Mouse (Mus musculus) CH12F3 (cell line): ENCODE data around the gene Ttc9c.

Experiments used
- in situ Hi-C: fragments of 300-500 bp; cut with MboI; formaldehyde crosslinking; loops from 2 replicates; pipeline ENCODE4 v1.14.3; 2020; ENCODE audit warnings: low sequenced_read_pairs

The Ttc9c gene

GRCm38 (mm10) chr19:8831262-8831661 is 12.1 kb upstream of the Ttc9c start:
- in situ Hi-C loops, result no loop called here

GRCm38 (mm10) chr19:8830664-8831063 is 11.5 kb upstream of the Ttc9c start:
- in situ Hi-C loops, result no loop called here

- in situ Hi-C loops, result no loop called here
Observed at GRCm38 (mm10) chr19:8829660-8830059, 10.5 kb upstream of the Ttc9c start, which contains the start of gene AC129217.1. TSS of gene AC129217.1 (plus strand) at chr19:8829773.

GRCm38 (mm10) chr19:8822696-8823095 is 3.6 kb upstream of the Ttc9c start:
- in situ Hi-C loops, result no loop called here

DNA sequence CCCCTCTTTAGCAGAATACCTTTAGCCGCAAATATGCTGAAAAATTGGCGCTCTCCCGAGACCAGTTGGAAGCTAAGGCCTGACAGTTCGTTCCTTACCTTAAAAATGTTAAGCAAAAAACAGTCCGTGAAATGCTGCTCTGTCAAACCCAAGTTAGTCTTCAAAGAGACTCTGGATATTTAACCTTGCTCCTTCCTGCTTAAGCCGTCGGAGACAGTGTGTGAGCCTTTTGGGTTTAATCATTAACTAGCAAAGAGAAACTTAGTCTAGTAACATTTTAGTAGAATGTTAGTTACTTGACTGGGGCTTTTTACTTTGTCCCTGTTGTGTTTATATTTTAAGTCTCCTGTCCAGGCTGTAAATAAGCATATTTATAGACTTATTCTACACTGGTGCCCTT is 2.0 kb upstream of the Ttc9c start:
- in situ Hi-C loops, result no loop called here

DNA sequence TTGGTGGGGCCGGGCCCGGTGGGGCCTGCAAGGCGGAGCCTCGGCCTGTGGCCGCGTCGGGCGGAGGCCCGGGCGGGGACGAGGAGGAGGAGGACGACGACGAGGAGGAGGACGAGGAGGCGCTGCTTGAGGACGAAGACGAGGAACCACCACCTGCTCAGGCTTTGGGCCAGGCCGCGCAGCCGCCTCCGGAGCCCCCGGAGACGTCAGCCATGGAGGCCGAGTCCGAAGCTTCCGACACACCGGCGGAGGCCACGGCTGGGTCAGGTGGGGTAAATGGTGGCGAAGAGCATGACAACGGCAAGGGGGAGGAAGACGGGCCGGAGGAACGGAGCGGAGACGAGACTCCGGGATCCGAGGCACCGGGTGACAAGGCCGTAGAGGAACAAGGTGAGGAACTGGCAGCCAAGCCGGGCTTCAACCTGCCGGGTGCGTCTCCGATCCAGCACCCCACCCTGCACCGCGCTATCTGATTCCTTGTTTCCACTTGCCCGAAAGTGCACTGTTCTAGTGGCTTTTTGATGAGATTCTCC is 1.4 kb upstream of the Ttc9c start:
- in situ Hi-C loops, result no loop called here

GRCm38 (mm10) chr19:8819596-8820423 is 677 bp upstream of the Ttc9c start, which contains the start of gene Hnrnpul2:
TSS of gene Hnrnpul2 (plus strand) at chr19:8820010.
- in situ Hi-C loops, result no loop called here

GRCm38 (mm10) chr19:8818301-8818798 is 783 bp downstream of the Ttc9c start:
- in situ Hi-C loops, result no loop called here

GRCm38 (mm10) chr19:8817001-8817400 is 2.1 kb downstream of the Ttc9c start:
- in situ Hi-C loops, result no loop called here

DNA sequence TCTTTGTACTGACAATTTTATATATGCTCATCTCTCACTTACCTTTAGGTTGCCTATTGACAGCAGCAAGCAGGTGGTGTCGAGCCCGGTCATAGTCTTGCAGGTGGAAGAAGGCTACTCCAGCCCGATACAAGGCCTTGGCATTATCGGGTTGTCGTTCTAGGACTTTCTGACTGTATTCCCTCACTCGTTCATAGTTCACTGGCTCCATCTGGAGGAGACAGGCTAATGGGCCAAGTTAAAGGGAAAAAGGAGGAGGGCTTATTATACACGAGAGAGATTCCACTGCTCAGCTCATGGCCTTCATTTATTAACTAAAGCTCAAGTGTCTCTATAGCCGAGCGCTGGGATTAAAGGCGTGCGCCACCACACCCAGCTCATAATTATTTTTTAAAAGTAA is 3.3 kb downstream of the Ttc9c start:
- in situ Hi-C loops, result no loop called here

DNA sequence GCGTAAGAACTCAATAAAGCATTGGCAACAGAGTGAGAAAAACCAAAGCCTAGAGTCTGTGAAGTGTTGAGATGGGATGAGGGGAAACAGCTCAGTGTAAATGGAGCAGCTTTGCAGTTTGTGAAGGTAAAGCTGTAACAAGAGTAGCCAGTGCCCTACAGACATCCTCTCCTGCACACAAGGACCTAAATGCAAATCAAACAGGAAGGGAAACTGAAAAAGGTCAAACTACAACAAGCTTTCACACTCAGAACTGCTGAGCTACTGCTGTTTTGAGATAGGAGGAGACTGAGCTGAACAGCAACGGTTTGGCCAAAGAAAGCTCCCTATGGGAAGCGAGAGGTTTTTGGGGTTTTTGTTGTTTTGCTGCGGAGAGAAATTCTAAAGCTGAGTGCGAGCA is 12.3 kb downstream of the Ttc9c start:
- in situ Hi-C loops, result no loop called here

DNA sequence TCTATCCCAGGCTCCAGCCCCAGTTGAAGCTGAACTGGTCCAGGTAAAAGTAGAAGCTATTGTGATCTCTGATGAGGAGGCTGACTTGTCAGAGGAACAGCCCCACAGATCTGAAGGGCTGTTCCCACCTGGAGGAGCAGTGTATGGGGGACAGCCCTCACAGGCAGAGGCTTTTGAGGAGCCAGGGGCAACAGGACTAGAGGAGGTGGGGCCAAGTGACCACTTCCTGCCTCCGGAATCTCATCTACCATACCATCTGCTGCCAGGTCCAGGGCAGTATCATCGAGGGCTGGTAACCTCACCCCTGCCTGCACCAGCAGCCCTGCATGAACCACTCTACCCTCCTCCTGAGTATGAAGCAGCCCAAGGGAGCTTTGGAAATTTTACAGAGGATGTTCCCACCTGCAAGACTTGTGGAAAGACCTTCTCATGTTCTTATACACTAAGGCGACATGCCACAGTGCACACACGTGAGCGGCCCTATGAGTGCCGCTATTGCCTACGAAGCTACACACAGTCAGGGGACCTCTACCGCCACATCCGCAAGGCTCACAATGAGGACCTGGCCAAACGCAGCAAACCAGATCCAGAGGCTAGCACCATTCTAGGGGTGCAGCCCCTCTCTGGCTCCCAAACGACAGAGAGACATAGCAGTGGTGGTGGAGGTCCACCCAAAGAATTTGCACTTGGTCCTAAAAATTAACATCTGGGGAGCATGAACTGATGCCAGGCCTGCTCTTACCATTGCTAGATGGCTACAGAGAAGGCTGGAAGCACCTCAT is 15.1 kb downstream of the Ttc9c start:
- in situ Hi-C loops, result no loop called here

DNA sequence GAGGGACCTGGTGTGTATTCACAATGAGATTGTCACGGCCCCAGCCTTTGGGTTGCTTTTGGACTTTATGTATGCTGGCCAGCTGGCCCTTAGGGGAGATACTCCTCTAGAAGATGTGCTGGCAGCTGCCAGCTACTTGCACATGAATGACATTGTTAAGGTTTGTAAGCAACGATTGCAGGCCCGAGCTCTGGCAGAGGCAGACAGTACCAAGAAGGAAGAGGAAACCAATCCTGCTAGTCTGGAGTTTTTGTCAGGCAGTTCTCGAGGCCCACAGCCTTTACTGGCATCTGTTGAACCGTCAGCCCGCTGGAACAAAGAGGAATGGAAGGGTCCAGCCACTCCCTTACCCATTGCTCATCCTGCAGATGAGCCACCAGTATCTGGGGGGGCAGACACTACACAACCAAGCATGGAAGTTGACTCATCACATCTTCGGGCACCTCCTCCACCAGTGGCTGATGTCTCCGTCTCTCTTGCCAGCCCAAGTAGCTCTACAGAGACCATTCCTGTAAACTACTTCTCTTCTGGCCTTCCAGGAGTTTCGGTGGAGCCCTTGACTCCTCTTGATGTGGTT is 15.8 kb downstream of the Ttc9c start:
- in situ Hi-C loops, result no loop called here

DNA sequence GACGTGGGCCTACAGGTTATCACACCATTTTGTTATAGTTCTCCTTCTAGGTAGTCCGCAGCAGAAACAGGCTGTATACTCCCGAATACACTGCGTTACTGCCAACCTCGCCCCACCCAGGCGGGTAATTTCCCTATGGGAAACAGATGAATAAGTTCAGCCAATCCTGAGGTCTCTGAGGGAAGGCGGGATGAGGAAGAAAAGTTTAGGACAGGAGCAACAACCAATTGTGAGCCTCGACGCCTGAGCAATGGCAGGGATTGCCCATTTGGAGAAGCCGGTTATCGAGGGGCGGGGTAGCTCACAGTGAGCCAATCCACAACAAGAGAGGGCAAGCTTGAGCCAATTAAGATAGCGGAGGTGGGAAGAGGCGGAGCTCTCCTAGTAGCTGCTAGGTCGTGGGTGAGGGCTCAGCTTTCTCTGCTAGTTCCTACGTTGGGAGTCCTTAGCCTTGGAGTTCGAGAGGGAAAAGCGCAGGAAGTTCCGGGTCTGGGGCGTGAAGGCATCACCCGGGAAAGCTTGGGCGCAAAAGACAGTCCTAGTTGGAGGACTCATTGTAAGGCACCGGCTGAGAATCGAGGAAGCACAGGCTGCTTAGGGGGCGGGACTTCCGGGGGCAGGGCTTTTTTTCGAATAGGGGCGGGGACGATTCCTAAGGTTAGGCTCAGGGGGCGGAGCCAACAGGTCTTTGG is 16.9 kb downstream of the Ttc9c start, which contains the start of gene Zbtb3:
Gene Zbtb3 (plus strand): TSS at position 426 of the 692 bp plus-strand sequence.
- in situ Hi-C loops, result no loop called here

GRCm38 (mm10) chr19:8798947-8799315 is 20.2 kb downstream of the Ttc9c start:
- in situ Hi-C loops, result no loop called here

DNA sequence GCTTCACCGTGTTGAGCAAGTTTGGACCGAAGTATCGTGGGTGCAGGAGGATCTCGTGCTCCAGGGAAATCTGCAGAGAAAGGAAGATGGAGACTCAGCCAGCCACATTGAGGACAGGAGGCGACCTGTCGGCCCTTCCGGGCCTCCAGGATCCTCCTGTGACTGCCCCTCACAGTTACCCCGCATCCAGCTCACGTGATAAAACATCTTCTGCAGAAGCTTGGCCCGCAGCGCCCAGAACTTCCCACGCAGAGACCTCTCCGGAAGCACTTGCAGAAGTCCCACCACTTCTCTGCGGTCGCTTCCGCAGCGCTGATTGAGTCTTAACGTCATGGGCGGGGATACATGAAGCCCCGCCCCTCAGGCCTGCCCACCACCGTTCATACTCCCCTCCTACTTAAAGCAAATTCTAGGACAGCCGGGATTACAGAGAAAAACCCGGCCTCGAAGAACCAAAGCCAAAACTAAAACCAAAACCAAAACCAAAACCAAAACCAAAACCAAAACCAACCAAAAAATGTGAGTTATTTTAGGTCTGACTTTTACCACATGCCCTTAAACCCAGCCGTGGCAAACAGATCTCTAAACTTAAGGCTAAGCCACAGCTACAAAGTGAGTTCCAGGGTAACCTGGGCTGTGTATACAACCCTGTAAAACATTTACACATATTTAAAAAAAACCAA is 20.7 kb downstream of the Ttc9c start, which contains the start of gene Polr2g:
Gene Polr2g (minus strand): TSS at position 314 of the 683 bp plus-strand sequence.
- in situ Hi-C loops, result no loop called here

DNA sequence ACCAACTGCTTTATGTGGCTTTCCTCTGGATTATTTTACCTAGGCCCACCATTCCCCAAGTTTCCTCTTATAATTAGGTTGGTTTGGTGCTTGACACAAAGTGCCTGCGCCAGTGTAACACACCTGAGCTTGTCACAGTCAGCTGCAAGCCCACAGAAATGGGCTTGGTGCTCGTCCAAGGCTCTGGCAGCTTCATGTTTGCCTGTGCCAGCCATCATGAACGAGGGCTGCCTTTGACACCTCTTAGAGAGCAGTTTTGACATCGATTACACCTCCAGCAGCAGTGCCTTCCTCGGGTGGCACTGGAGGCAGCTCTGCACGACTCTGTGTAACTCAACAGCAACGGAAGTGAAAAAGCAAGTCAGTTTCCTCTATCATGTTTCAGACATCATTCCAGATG is 29.0 kb downstream of the Ttc9c start:
- in situ Hi-C loops, result no loop called here

DNA sequence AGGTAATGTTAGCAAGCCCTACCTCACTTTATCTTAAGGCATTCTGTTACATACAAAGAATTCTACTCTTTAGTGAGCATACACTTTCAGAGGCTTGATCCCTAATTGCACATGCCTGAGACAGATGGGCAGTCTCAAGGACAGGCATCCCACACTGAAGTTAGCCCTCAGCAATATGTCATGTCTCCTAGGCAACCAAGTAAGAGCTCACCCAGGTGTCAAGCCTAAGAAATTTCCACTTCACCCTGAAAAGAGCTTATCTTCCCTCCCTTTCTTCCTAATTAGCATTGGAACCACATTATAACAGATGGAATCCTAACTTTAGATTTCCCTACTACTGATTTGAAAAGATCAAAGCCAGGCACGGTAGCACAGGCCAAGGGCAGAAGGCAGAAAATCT is 30.0 kb downstream of the Ttc9c start:
- in situ Hi-C loops, result no loop called here

DNA sequence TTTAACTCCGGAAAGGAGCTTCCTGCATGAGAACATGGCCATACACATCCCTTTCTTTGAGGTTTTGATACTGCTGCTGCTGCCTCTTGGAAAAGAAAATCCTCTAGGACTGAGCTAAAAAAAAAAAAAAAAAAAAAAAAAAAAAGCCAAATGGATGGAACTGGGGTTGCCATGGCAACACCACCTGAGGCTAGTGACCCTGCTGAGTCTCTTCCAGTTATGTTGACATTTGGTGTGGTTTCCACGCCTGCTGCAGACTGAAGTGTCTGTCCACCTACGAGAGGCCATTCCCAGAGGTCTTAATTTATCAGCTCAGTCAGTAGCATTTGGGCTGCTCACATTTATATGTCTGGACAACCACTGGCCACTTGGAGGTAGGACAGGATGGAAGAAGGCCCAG is 30.6 kb downstream of the Ttc9c start:
- in situ Hi-C loops, result no loop called here
